Mouse (Mus musculus): ENCODE measurements around the gene Wwp2. TPM values are rescaled to one million over a fixed set of nuclear protein-coding genes. Genes with fewer than 3 reads are reported as not detected.

Gene Wwp2
- total and polyA plus RNA-seq, 3 experiments = 18.7 to 31.5 (median 20.5) TPM

DNA sequence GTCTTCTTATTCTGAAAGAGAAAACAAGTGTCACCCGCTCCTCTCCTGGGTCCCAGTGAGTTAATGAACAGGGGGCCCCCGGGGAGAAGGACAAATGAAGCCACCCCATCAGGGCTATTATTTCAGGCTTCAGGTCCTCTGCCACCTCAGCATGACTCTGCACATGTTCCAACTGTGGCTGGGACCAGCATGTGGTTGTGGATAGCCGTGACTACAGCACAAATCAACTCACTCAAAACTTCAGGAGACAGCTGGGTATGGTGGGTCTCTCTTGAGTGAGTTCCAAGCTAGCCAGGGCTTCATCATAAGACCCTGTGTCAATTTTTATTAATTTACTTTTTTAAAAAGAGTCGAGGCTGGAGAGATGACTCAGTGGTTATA is 45.0 kb upstream of the Wwp2 start:
- Histone ChIP-seq H3K4me3 (no peak overlapping the region), H3K79me2 (replicated peaks; ENCODE audit: control insufficient read depth, insufficient read depth, low read length) (no peaks in the 10 kb centered on the region), H3K27me3 (ENCODE audit: control insufficient read depth, insufficient read depth, low read length) (no peaks in the 10 kb centered on the region), H3K9ac (ENCODE audit: low read depth, low read length) (no peak overlapping the region), H3K4me1 (ENCODE audit: control insufficient read depth, insufficient read depth, low read length) (peaks cover 4% of the 10 kb centered on the region), H3K27ac (no peak overlapping the region), H3K36me3 (ENCODE audit: control insufficient read depth, insufficient read depth, low read length) (no peaks in the 10 kb centered on the region)
- intact Hi-C loops (cut with DNase I) = no loop called here
- TF ChIP-seq EP300 (IDR thresholded peaks at IDR 0.05; ENCODE audit: insufficient read depth, low read depth, low read length) = no peak
- TF ChIP-seq CTCF (IDR thresholded peaks at IDR 0.05) = no peak
- no peak for TF ChIP-seq POLR2A (IDR thresholded peaks at IDR 0.05; ENCODE audit: insufficient read depth, low read depth, low read length)
- WGBS = 69% methylated on average over 4 of the region's 4 CpGs
- no peak for DNase-seq

DNA sequence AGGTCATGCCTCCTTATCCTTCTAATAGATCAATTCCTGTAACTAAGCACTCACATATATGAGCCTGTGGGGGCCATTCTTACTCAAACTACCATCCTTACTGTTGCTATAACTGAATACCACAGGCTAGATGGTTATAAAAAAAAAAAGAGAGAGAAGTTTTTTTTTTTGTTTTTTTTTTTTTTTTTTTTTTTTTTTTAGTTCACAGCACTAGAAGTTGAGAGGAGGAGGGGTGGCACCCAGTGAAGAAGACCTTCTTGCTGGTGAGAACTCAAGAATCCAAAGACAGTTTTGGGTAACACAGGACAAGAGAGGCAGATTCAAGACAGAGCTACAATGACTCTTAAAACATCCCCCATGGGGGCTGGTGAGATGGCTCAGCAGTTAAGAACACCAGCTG is 40.8 kb upstream of the Wwp2 start:
- no peak for DNase-seq
- H3K4me1 ChIP-seq (ENCODE audit: control insufficient read depth, insufficient read depth, low read length) = no peaks in the 10 kb centered on the region; the same call in 1 of the 2 replicates
- intact Hi-C loops (cut with DNase I) = no loop called here
- H3K79me2 ChIP-seq (replicated peaks; ENCODE audit: control insufficient read depth, insufficient read depth, low read length) = no peaks in the 10 kb centered on the region
- H3K27ac ChIP-seq = no peak overlapping the region
- H3K4me3 ChIP-seq = no peak overlapping the region
- no peaks in the 10 kb centered on the region for H3K36me3 ChIP-seq (ENCODE audit: control insufficient read depth, insufficient read depth, low read length)
- H3K9ac ChIP-seq (ENCODE audit: low read depth, low read length) = no peak overlapping the region
- TF ChIP-seq POLR2A (IDR thresholded peaks at IDR 0.05; ENCODE audit: insufficient read depth, low read depth, low read length) = no peak
- TF ChIP-seq CTCF (IDR thresholded peaks at IDR 0.05) = no peak
- no peak for TF ChIP-seq EP300 (IDR thresholded peaks at IDR 0.05; ENCODE audit: insufficient read depth, low read depth, low read length)
- H3K27me3 ChIP-seq (ENCODE audit: control insufficient read depth, insufficient read depth, low read length) = no peaks in the 10 kb centered on the region

DNA sequence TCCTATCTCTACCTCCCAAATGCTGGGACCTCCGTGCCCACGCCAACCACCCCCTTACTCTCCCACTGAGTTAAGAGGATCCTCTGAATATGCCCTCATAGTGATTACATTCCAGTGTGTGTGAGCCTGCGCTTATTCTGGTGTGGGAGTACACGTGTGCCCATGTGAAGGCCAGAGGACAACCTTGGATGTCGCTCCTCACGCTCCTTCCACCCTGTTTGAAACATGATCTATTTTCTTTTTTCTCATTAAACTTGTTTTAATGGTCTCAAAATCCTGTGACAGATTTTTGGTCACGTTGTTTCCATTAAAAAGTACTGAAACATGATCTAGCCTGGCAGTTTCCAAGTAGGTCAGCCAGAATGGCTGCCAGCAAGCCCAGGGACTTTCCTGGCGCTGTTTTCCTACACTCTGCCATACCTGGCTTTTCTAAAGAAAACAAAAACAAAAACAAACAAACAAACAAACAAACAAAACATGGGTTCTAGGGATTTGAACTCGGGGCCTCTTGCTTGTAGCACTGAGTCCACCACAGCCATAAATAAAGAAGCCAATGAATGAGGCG is 40.0 kb upstream of the Wwp2 start:
- H3K79me2 ChIP-seq (replicated peaks; ENCODE audit: control insufficient read depth, insufficient read depth, low read length) = no peaks in the 10 kb centered on the region
- no peak overlapping the region for H3K9ac ChIP-seq (ENCODE audit: low read depth, low read length)
- H3K4me1 ChIP-seq (ENCODE audit: control insufficient read depth, insufficient read depth, low read length) = no peaks in the 10 kb centered on the region; the same call in 1 of the 2 replicates
- intact Hi-C loops (cut with DNase I) = no loop called here
- no peak overlapping the region for H3K4me3 ChIP-seq
- H3K27me3 ChIP-seq (ENCODE audit: control insufficient read depth, insufficient read depth, low read length) = no peaks in the 10 kb centered on the region
- TF ChIP-seq POLR2A (IDR thresholded peaks at IDR 0.05; ENCODE audit: insufficient read depth, low read depth, low read length) = no peak
- TF ChIP-seq EP300 (IDR thresholded peaks at IDR 0.05; ENCODE audit: insufficient read depth, low read depth, low read length) = no peak
- no peak for TF ChIP-seq CTCF (IDR thresholded peaks at IDR 0.05)
- no peaks in the 10 kb centered on the region for H3K36me3 ChIP-seq (ENCODE audit: control insufficient read depth, insufficient read depth, low read length)
- WGBS = 73% methylated on average over 10 of the region's 10 CpGs
- no peak for DNase-seq
- peak overlapping the region; percentile 67 for H3K27ac ChIP-seq

DNA sequence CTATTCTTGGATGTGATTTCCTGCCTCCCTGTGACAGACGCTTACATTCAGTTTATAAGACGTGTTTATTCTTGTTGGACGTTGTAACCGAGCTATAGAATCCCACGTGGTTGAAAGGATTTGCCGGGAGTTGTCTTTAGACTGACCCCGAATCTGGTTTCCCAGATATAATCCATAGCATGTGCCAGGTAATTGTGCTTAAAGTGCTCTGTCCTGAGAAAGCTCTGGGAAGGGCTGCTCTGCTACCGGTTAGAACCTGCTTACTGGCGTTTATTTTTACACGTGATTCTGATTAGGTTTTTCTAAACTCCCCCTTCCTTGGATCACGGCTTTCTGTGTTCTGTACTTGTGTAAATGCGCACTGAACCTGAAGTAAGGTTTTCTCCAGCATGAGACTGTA is 38.5 kb upstream of the Wwp2 start:
- TF ChIP-seq EP300 (IDR thresholded peaks at IDR 0.05; ENCODE audit: insufficient read depth, low read depth, low read length) (no peak), CTCF (IDR thresholded peaks at IDR 0.05) (no peak), POLR2A (IDR thresholded peaks at IDR 0.05; ENCODE audit: insufficient read depth, low read depth, low read length) (no peak)
- Histone ChIP-seq H3K79me2 (replicated peaks; ENCODE audit: control insufficient read depth, insufficient read depth, low read length) (no peaks in the 10 kb centered on the region), H3K27ac (peak overlapping the region; percentile 9; the same call in 1 of the 2 replicates), H3K27me3 (ENCODE audit: control insufficient read depth, insufficient read depth, low read length) (no peaks in the 10 kb centered on the region), H3K4me3 (no peak overlapping the region), H3K4me1 (ENCODE audit: control insufficient read depth, insufficient read depth, low read length) (peaks cover under 1% of the 10 kb centered on the region), H3K36me3 (ENCODE audit: control insufficient read depth, insufficient read depth, low read length) (no peaks in the 10 kb centered on the region), H3K9ac (ENCODE audit: low read depth, low read length) (no peak overlapping the region)
- 44% methylated on average over 12 of the region's 12 CpGs for WGBS
- intact Hi-C loops (cut with DNase I) = no loop called here
- no peak for DNase-seq

DNA sequence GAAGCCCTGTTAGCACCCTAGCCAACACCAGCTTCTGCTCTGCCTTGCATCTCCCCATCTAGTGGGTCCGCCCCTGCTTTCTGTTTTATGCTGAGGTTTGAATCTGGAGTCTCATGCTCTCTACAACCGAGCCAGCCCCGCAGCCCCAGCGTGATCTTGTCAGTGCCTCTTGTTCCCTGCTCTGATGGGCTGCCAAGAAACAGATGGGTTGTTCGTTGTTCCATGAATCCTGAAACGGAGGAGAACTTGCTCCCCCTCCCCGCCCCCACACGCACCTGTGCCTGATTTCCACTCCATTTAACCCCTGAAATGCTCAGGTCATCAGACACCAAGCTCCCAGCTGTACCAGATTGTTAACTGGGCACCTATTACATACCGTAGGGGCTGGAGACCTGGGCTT is 36.7 kb upstream of the Wwp2 start:
- TF ChIP-seq POLR2A (IDR thresholded peaks at IDR 0.05; ENCODE audit: insufficient read depth, low read depth, low read length) (no peak), CTCF (IDR thresholded peaks at IDR 0.05) (no peak), EP300 (IDR thresholded peaks at IDR 0.05; ENCODE audit: insufficient read depth, low read depth, low read length) (no peak)
- no peaks in the 10 kb centered on the region for H3K36me3 ChIP-seq (ENCODE audit: control insufficient read depth, insufficient read depth, low read length)
- intact Hi-C loops (cut with DNase I) = no loop called here
- H3K4me1 ChIP-seq (ENCODE audit: control insufficient read depth, insufficient read depth, low read length) = peaks cover 5% of the 10 kb centered on the region
- DNase-seq = no peak
- no peak overlapping the region for H3K9ac ChIP-seq (ENCODE audit: low read depth, low read length)
- H3K27ac ChIP-seq = no peak overlapping the region
- no peaks in the 10 kb centered on the region for H3K27me3 ChIP-seq (ENCODE audit: control insufficient read depth, insufficient read depth, low read length)
- H3K4me3 ChIP-seq = no peak overlapping the region
- no peaks in the 10 kb centered on the region for H3K79me2 ChIP-seq (replicated peaks; ENCODE audit: control insufficient read depth, insufficient read depth, low read length)
- WGBS = 31% methylated on average over 9 of the region's 9 CpGs

DNA sequence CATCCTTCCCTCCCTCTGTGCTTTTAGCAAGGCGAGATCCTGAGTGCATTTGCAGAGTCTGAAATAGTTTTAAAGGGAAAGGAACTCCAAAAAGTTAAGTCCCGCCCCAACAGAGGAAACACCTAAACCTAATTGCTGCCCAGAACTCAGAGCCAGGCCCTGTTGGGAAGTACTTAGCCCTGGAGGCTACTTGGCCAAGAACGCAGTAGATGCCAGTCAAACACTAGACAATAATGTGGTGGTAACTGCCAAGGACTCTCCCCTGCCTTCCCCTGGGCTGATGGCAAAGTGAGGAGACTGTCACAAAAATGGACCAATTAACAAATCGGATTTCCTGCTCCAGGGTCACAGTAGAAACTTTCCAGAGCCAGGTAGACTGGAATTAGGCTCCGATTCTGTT is 34.3 kb upstream of the Wwp2 start:
- TF ChIP-seq EP300 (IDR thresholded peaks at IDR 0.05; ENCODE audit: insufficient read depth, low read depth, low read length) = no peak
- TF ChIP-seq CTCF (IDR thresholded peaks at IDR 0.05) = no peak
- TF ChIP-seq POLR2A (IDR thresholded peaks at IDR 0.05; ENCODE audit: insufficient read depth, low read depth, low read length) = no peak
- WGBS = 66% methylated on average over 5 of the region's 5 CpGs
- Histone ChIP-seq H3K9ac (ENCODE audit: low read depth, low read length) (no peak overlapping the region), H3K27ac (peak overlapping the region; percentile 87), H3K4me3 (no peak overlapping the region), H3K27me3 (ENCODE audit: control insufficient read depth, insufficient read depth, low read length) (no peaks in the 10 kb centered on the region), H3K79me2 (replicated peaks; ENCODE audit: control insufficient read depth, insufficient read depth, low read length) (no peaks in the 10 kb centered on the region), H3K36me3 (ENCODE audit: control insufficient read depth, insufficient read depth, low read length) (no peaks in the 10 kb centered on the region), H3K4me1 (ENCODE audit: control insufficient read depth, insufficient read depth, low read length) (peaks cover 5% of the 10 kb centered on the region)
- DNase-seq = no peak
- intact Hi-C loops (cut with DNase I) = loop anchor here (2.0 kb wide), 1 partner anchor 23 kb away; the partner anchor contains the start of gene Nob1
